Mouse (Mus musculus) yolk sac, embryonic 10.5 days (tissue): ENCODE data around the gene Gm10226.
"Not testable (repeated sequence)": the region's sequence is repeated elsewhere in the genome, so short reads cannot be mapped to it uniquely, and the experiment has no call there.

Experiments
- DNase-seq: peaks from one replicate; pipeline ENCODE4 v3.0.0-alpha.2; 2017; ENCODE audit warnings: low spot score

The Gm10226 gene

GRCm38 (mm10) chr17:21691560-21691959 lies at the start of gene Gm10226:
Gene Gm10226, plus strand, starts transcription at chr17:21691860.
- DNase-seq, result no peak

GRCm38 (mm10) chr17:21648791-21649190 lies 42.9 kb upstream of the Gm10226 start:
- no peak for DNase-seq

GRCm38 (mm10) chr17:21649936-21650335 lies 41.7 kb upstream of the Gm10226 start:
- DNase-seq, result no peak

GRCm38 (mm10) chr17:21650364-21650907 lies 41.2 kb upstream of the Gm10226 start, which contains the start of gene Zfp983:
Gene Zfp983, plus strand, starts transcription at chr17:21650624.
- peak; percentile 90 for DNase-seq

- not testable (repeated sequence) for DNase-seq
Measured at GRCm38 (mm10) chr17:21678826-21679225, 12.8 kb upstream of the Gm10226 start.

- DNase-seq, result peak; percentile 91
Measured at GRCm38 (mm10) chr17:21679273-21680018, 12.2 kb upstream of the Gm10226 start.

- not testable (repeated sequence) for DNase-seq
Measured at GRCm38 (mm10) chr17:21680019-21680376, 11.7 kb upstream of the Gm10226 start.

GRCm38 (mm10) chr17:21693342-21693741 lies 1.7 kb downstream of the Gm10226 start:
- no peak for DNase-seq

GRCm38 (mm10) chr17:21696073-21696472 lies 4.4 kb downstream of the Gm10226 start:
- DNase-seq, result no peak

- DNase-seq, result peak; percentile 32
Measured at GRCm38 (mm10) chr17:21702281-21703240, 10.9 kb downstream of the Gm10226 start.

- no peak for DNase-seq
Measured at GRCm38 (mm10) chr17:21703414-21703813, 11.8 kb downstream of the Gm10226 start.

- DNase-seq, result peak; percentile 90
Measured at GRCm38 (mm10) chr17:21707343-21707996, 15.8 kb downstream of the Gm10226 start, which contains the start of gene Zfp760. Gene Zfp760, plus strand, starts transcription at chr17:21707741.

- no peak for DNase-seq
Measured at GRCm38 (mm10) chr17:21708401-21708800, 16.7 kb downstream of the Gm10226 start.

- DNase-seq, result not testable (repeated sequence)
Measured at GRCm38 (mm10) chr17:21730495-21730894, 38.8 kb downstream of the Gm10226 start, which contains the start of gene Zfp229. Gene Zfp229, plus strand, starts transcription at chr17:21730795.

GRCm38 (mm10) chr17:21733049-21733448 lies 41.4 kb downstream of the Gm10226 start:
- DNase-seq, result no peak

- DNase-seq, result peak; percentile 87
Measured at GRCm38 (mm10) chr17:21733529-21734031, 41.9 kb downstream of the Gm10226 start.
